Mouse (Mus musculus) midbrain, embryonic 11.5 days (tissue): ENCODE data around the gene Olfr8. TPM values are rescaled to one million over a fixed set of nuclear protein-coding genes. Genes with fewer than 3 reads are reported as not detected.
"Not testable (repeated sequence)": the region's sequence is repeated elsewhere in the genome, so short reads cannot be mapped to it uniquely, and the experiment has no call there.

ENCODE experiments used
- ATAC-seq: fragments of 200-750 bp; cut with Nextera tagmentation; 2 replicates; pipeline ENCODE4 v1.8.0; 2017; ENCODE audit warnings: moderate TSS enrichment, moderate library complexity; ENCODE audit not compliant: low FRiP score
- DNase-seq: peaks from one replicate; pipeline ENCODE4 v3.0.0; 2015; ENCODE audit warnings: low spot score; ENCODE audit errors: missing footprints
- H3K27ac ChIP-seq: fragments of 300-500 bp; sonication (generic); 2 replicates; pipeline ENCODE4 v1.5.1; 2014; ENCODE audit warnings: low read depth, low read length
- H3K27me3 ChIP-seq: fragments of 300-500 bp; sonication (generic); 2 replicates; pipeline ENCODE4 v1.6.1; 2014; ENCODE audit warnings: mild to moderate bottlenecking, low read length, moderate library complexity, mixed read lengths; ENCODE audit not compliant: control insufficient read depth, insufficient read depth
- H3K36me3 ChIP-seq: fragments of 300-500 bp; sonication (generic); 2 replicates; pipeline ENCODE4 v1.6.1; 2014; ENCODE audit warnings: mild to moderate bottlenecking, low read length, moderate library complexity, mixed read lengths; ENCODE audit not compliant: control insufficient read depth, insufficient read depth
- H3K4me1 ChIP-seq: fragments of 300-500 bp; sonication (generic); 2 replicates; pipeline ENCODE4 v1.6.1; 2014; ENCODE audit warnings: low read length; ENCODE audit not compliant: control insufficient read depth, insufficient read depth
- H3K4me2 ChIP-seq: fragments of 300-500 bp; sonication (generic); 2 replicates; pipeline ENCODE4 v1.6.1; 2014; ENCODE audit warnings: mild to moderate bottlenecking, moderate library complexity
- H3K4me3 ChIP-seq: fragments of 300-500 bp; sonication (generic); 2 replicates; pipeline ENCODE4 v1.5.1; 2014; ENCODE audit warnings: low read depth, low read length
- H3K9ac ChIP-seq: fragments of 300-500 bp; sonication (generic); 2 replicates; pipeline ENCODE4 v1.6.1; 2014; ENCODE audit warnings: low read length
- H3K9me3 ChIP-seq: fragments of 300-500 bp; sonication (generic); 2 replicates; pipeline ENCODE4 v1.6.1; 2016; ENCODE audit warnings: low read length; ENCODE audit not compliant: control insufficient read depth
- WGBS: fragments of 180-500 bp; shearing (Covaris S2); extraction: QIAGEN DNeasy Blood & Tissue Kit; methylation state at CpG from one replicate; pipeline ENCODE4 v1.1.7; 2014; 5-methylcytosine and 5-hydroxymethylcytosine counted together
- polyA plus RNA-seq: library from polyadenylated mRNA; unstranded; fragments of >200 nt; fragmentation: Nextera tagmentation; extraction: Ambion mirVana; gene quantifications from 2 replicates; pipeline ENCODE4 v1.2.1, GENCODE M21; 2014

Gene Olfr8
- polyA plus RNA-seq, result not detected in 2 replicates

GRCm38 (mm10) chr10:78950336-78950735, at the start of gene Olfr8:
TSS of gene Olfr8 (plus strand) at chr10:78950636.
- 91% methylated on average over 1 of the region's 1 CpGs for WGBS
- not testable (repeated sequence) for DNase-seq, H3K9ac ChIP-seq, H3K4me2 ChIP-seq, ATAC-seq, H3K27ac ChIP-seq, H3K27me3 ChIP-seq, H3K9me3 ChIP-seq, H3K4me1 ChIP-seq, H3K36me3 ChIP-seq, H3K4me3 ChIP-seq

GRCm38 (mm10) chr10:78912871-78913270, 37.6 kb upstream of the Olfr8 start, which contains the start of gene Olfr1354:
TSS of gene Olfr1354 (plus strand) at chr10:78913171.
- not testable (repeated sequence) for H3K9me3 ChIP-seq, H3K27me3 ChIP-seq, H3K27ac ChIP-seq, H3K36me3 ChIP-seq, DNase-seq, H3K9ac ChIP-seq, ATAC-seq, H3K4me3 ChIP-seq, H3K4me1 ChIP-seq, H3K4me2 ChIP-seq
- 85% methylated on average over 1 of the region's 1 CpGs for WGBS

- H3K9ac ChIP-seq, DNase-seq, H3K4me1 ChIP-seq, H3K4me3 ChIP-seq, H3K4me2 ChIP-seq, H3K27me3 ChIP-seq, H3K9me3 ChIP-seq, H3K36me3 ChIP-seq, ATAC-seq, H3K27ac ChIP-seq: not testable (repeated sequence)
Observed at GRCm38 (mm10) chr10:78963009-78963408, 12.6 kb downstream of the Olfr8 start, which contains the start of gene Olfr1353. TSS of gene Olfr1353 (plus strand) at chr10:78963309.

GRCm38 (mm10) chr10:78980750-78981149, 30.3 kb downstream of the Olfr8 start, which contains the start of gene Olfr1352:
TSS of gene Olfr1352 (plus strand) at chr10:78981050.
- H3K27ac ChIP-seq, result no peak within 1 kb of the TSS
- H3K27me3 ChIP-seq, result no peaks in the 10 kb centered on the region
- H3K9me3 ChIP-seq, result no peaks in the 10 kb centered on the region
- no peak within 1 kb of the TSS for H3K4me2 ChIP-seq
- no peak within 1 kb of the TSS for H3K4me3 ChIP-seq
- H3K4me1 ChIP-seq, result no peaks in the 10 kb centered on the region
- ATAC-seq (no peak), DNase-seq (no peak)
- H3K9ac ChIP-seq, result no peak within 1 kb of the TSS
- H3K36me3 ChIP-seq, result no peaks in the 10 kb centered on the region

Other genes starting within 250 kb of the Olfr8 start
- gene Casp14, start 232.3 kb upstream of the Olfr8 start, polyA plus RNA-seq, result not detected in 2 replicates
- gene Ccdc105, start 197.6 kb upstream of the Olfr8 start, polyA plus RNA-seq, result 0.10 and 0.21 TPM in 2 replicates
- gene Slc1a6, start 170.1 kb upstream of the Olfr8 start, polyA plus RNA-seq, result 1.1 TPM in 2 replicates
- gene Olfr1356, start 98.5 kb upstream of the Olfr8 start, polyA plus RNA-seq, result not detected in 2 replicates
- not detected in 2 replicates for gene Olfr1355, start 75.1 kb upstream of the Olfr8 start, polyA plus RNA-seq
- not detected in 2 replicates for gene Olfr1354, start 37.5 kb upstream of the Olfr8 start, polyA plus RNA-seq
- gene Olfr1353, start 12.7 kb downstream of the Olfr8 start, polyA plus RNA-seq, result not detected in 2 replicates
- not detected in 2 replicates for gene Olfr1352, start 30.4 kb downstream of the Olfr8 start, polyA plus RNA-seq
- not detected in 2 replicates for gene Olfr1351, start 61.8 kb downstream of the Olfr8 start, polyA plus RNA-seq
- not detected in 2 replicates for gene Olfr57, start 78.1 kb downstream of the Olfr8 start, polyA plus RNA-seq
- gene 2610008E11Rik, start 147.0 kb downstream of the Olfr8 start, polyA plus RNA-seq, result 45.8 and 51.6 TPM in 2 replicates
- not detected in 2 replicates for gene Vmn2r80, start 198.1 kb downstream of the Olfr8 start, polyA plus RNA-seq